Mouse (Mus musculus) cortical plate, adult 2 months (tissue): ENCODE results near the gene Tlr6.

Experiments
- CTCF ChIP-seq: fragments of 200-500 bp; IDR thresholded peaks from 2 replicates; pipeline ENCODE4 v1.5.1; 2011; ENCODE audit warnings: mild to moderate bottlenecking, control low read depth, low read length; ENCODE audit not compliant: insufficient read depth; ENCODE audit errors: extremely low read depth
- POLR2A ChIP-seq: fragments of 200-500 bp; IDR thresholded peaks from 2 replicates; pipeline ENCODE4 v1.6.1; 2011; ENCODE audit warnings: mild to moderate bottlenecking, low read length, control low read depth; ENCODE audit not compliant: insufficient read depth; ENCODE audit errors: extremely low read depth

GRCm38 (mm10) chr5:64932775-64933174 lies 27.1 kb downstream of the Tlr6 start:
- TF ChIP-seq POLR2A: no peak
- no peak for TF ChIP-seq CTCF
